Mouse (Mus musculus) gastrocnemius, postnatal 14 days (tissue): ENCODE results near the gene Irf2. TPM values are rescaled to one million over a fixed set of nuclear protein-coding genes. Genes with fewer than 3 reads are reported as not detected.

Experiments used
- DNase-seq: peaks from one replicate; pipeline ENCODE4 v3.0.0; 2021; ENCODE audit warnings: mixed read lengths
- intact Hi-C: fragments of 180-260 bp; cut with DNase I; formaldehyde crosslinking; loops from one replicate; pipeline ENCODE4 v1.15.1; 2025; ENCODE audit warnings: low total_unique reads
- total RNA-seq, 2 experiments: library from RNA; stranded (reverse); gene quantifications; 2 replicates each; pipeline ENCODE4 v1.2.3; 2021

The Irf2 gene
- total RNA-seq, 2 experiments from 2014 or later: 25.4 to 26.2 TPM

GRCm38 (mm10) chr8:46831916-46832315 is 92.4 kb downstream of the Irf2 start:
- DNase-seq: no peak
- intact Hi-C loops: no loop called here

GRCm38 (mm10) chr8:46832399-46832798 is 92.9 kb downstream of the Irf2 start:
- DNase-seq: no peak
- intact Hi-C loops: no loop called here

DNA sequence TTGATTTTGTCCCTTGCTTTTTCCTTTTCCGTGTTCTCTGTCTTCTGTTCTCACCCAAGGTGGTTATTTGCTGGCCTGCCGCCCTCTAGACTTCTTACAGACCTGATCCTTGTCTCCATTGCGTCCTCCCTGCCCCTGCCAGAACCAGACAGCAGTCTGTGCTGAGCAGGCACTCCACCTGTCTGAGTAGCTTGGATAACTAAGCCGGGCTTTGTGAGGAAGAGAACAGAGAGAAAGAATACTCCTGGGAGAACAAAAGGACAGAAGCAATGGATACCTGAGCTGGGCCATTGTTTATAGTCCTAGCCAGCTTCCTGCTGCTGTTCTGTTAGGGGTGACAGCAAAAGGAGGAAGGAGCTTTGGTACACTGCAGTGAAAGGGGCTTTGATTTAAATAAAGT is 94.2 kb downstream of the Irf2 start:
- intact Hi-C loops: no loop called here
- DNase-seq: no peak

- intact Hi-C loops: no loop called here
- no peak for DNase-seq
Observed at GRCm38 (mm10) chr8:46834440-46834839, 94.9 kb downstream of the Irf2 start.

DNA sequence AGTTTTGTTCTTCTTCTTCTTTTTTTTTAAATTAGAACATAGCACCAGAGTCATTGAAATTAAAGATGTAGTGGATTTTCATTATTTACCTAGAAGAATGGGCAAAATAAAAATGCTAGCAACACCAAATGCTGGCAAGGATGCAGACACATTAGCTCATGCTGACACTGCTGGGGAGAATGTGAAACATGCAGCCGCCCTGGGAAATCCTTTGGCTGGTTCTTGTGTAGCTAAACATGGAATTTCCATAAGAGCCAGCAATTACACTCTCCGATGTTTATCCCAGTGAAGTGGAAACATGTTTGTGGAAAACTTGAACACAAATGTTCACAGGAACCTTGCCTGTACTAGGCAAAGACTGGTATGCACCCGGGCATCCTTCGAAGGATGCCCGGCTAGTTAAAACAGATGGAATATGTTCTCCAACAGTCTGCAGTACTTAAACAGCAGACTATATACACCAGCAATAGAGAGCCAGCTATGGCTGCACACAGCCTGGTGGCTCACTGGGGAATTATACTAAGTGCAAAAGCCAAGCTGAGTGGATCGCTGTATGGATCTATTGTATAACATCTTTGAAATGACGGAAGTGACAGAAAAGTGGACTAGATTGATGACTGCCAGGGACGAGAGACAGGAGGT is 96.6 kb downstream of the Irf2 start:
- intact Hi-C loops: no loop called here
- DNase-seq: peak; percentile 44

DNA sequence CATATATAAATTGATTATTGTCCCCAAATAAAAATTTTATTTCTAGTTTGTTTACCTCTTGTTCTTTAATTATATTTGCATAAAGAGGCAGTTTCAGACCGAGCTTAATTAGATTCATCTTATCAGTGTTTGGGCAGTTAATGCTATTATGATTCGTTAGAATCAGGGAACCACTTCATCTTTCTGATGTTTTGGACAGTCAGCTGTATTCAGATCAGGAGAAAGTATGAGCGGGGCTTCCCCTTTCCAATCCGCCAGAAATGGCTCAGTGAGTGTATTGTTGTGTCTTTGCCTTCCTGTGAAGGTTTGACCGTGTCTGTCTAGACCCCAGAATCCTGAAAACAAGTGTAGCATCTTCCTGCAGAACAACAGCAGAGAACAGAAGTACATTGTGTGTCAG is 97.4 kb downstream of the Irf2 start:
- intact Hi-C loops: no loop called here
- DNase-seq: no peak

DNA sequence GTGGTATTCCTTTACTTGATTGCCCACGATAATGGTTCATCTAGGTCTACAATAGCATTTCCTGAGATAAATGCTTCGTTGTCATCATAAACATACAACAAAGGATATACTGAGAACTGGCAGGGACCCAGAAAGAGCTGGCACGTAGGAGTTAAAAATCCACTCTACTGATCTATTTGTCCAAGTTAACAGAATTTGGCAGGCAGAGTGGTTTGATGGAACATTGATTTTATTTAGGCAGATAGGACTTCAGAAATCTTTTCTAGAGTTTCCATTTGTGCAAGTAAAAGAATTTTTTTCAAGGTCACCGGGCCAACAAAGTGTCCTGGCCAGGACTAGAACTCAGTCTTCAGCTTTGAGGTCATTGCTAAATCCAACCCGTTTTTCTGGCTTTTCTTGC is 98.5 kb downstream of the Irf2 start:
- intact Hi-C loops: no loop called here
- no peak for DNase-seq

DNA sequence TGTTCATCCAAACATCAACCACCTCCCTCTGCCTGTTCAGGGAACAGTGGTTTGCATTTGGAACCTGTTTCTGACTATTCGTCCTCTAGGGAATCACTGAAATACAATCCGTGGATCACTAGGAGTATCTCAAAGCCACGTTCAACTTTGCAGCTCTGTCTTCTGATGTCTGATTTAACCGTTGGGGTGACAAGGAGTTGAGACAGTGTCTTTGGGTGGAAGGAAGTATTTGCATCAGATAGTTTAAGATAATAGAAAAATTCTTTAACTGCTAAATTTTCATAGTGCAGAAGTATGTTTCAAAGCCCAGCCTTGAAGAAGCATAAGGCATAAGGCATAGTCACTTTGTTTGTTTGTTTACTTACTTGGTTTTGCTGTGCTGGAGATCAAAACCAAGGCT is 100.9 kb downstream of the Irf2 start:
- intact Hi-C loops: no loop called here

GRCm38 (mm10) chr8:46840791-46841190 is 101.3 kb downstream of the Irf2 start:
- intact Hi-C loops: no loop called here
- DNase-seq: no peak

More for the DNA sequence above, 100.9 kb downstream of the Irf2 start:
- DNase-seq: no peak

GRCm38 (mm10) chr8:46842676-46843181 is 103.2 kb downstream of the Irf2 start:
- peak; percentile 64 for DNase-seq
- intact Hi-C loops: no loop called here

DNA sequence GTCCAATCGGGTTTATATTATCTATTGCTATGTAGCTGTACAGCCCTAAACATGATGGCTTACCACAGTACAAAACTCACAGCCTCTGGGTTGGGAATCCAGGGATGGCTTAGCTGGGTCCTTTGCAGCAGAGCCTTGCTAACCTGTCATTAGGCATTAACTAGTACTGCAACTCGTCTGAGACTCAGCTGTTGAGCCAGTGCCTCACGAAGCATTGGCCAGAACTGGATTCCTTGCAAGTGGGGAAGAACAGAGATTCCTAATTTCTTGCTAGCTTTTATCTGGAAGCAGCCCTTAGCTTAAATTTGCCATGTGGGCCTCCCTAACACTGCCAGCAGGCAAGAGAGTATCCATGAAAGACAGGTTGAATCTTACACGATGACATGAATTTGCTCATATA is 104.3 kb downstream of the Irf2 start:
- intact Hi-C loops: no loop called here

DNA sequence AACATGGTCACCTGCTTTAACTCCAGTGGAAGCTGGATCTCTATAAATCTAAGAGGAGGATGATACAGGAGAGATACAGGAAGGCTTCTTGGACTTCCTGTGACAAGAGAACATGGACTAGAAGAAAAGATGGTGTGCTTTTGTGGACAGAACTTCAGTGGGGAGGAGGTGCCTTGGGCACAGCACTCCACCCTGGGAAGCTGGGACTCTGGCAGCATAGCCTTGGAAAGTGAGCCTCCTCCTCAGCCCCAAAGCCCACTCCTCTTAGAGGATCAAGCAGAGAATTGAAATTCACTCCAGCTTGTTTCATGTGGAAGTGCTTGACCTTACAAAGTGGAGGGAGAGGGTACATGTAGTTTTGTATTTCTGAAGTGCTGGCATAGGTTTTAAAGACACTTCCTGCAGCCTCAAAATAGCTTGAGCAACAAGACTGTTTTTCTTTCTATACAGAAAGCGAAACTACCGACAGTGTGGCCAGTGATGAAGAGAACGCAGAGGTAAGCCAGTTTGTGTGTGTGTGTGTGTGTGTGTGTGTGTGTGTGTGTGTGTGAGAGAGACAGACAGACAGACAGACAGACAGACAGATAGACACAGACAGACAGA is 104.9 kb downstream of the Irf2 start:
- intact Hi-C loops: no loop called here
- no peak for DNase-seq

More for the DNA sequence above, 104.3 kb downstream of the Irf2 start:
- no peak for DNase-seq

DNA sequence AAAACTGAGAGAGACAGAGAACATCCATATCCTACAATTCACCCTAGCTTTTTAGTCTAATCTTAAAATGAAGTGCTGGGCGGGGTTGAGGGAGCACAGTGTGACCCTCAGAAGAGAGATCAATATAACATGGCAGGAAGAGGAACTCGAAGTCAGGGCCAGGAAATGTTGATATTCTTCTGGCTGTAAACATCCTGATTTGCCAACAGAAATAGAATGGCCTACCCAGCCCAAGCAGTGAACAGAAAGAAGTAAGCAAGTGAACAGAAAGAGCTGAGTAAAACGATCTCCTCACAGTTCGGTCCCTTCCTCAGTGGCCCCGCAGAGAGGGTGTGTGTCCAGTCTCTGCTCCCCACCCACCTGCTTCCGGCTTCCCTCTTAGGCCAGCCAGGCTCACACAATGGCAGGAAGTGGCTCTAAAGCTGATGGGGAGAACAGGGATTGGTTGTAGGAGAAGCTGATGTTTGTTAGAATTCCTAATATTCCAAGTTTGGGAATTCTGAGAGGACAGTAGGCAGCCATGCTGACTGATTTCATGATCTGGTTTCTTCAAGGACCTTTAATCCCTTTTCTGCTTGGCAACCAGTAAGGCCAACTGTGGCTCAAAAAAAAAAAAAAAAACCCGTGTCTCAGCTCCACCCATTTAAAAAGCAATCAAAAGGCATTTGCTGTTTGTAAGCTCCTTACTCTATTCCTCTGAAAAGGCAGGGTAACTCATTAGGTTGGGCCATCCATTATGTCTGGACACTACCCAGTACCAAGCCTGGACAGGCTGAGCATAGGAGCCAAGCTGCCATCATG is 105.6 kb downstream of the Irf2 start:
- intact Hi-C loops: no loop called here

DNA sequence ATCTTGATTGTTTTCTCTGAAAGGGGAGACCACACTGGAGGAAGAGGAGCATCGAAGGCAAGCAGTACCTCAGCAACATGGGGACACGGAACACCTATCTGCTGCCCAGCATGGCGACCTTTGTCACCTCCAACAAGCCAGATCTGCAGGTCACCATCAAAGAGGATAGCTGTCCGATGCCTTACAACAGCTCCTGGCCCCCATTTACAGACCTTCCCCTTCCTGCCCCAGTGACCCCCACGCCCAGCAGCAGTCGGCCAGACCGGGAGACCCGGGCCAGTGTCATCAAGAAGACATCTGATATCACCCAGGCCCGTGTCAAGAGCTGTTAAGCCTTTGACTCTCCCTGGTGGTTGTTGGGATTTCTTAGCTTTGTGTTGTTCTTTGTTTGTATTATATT is 106.4 kb downstream of the Irf2 start:
- intact Hi-C loops: no loop called here
- DNase-seq: no peak

More for the DNA sequence above, 105.6 kb downstream of the Irf2 start:
- DNase-seq: peak; percentile 42

GRCm38 (mm10) chr8:46846893-46847292 is 107.4 kb downstream of the Irf2 start:
- no peak for DNase-seq
- intact Hi-C loops: no loop called here

DNA sequence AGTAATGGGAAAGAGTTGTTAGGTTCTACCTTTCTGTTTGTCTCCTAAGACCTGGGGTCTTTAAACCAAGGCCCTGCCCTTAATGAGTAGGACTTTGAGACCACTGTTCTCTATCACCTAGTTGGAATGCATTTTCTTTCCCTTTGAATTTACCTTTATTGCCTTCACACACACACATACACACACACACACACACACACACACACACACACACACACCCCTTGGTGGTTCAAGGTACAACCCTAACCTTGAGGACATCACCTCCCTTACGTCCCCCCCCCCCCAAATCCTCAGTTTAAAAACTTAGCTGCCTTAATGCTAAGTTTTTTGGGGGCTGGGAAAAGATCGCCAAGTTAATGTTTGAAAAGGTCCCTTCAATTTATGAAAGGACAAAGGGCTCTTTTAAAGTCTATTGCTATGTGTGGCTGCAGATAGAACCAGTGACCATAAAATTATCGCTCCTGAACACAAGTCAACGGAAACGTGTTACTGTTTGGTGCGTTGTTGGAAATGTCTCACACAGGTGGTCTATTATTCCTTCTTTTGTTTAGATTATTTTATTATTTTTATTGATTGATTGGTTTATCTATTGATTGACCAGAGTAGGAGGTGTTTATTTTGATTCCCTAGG is 108.6 kb downstream of the Irf2 start:
- no peak for DNase-seq
- intact Hi-C loops: no loop called here

GRCm38 (mm10) chr8:46848931-46849330 is 109.4 kb downstream of the Irf2 start:
- DNase-seq: no peak
- intact Hi-C loops: no loop called here

GRCm38 (mm10) chr8:46849458-46849857 is 109.9 kb downstream of the Irf2 start:
- intact Hi-C loops: no loop called here

DNA sequence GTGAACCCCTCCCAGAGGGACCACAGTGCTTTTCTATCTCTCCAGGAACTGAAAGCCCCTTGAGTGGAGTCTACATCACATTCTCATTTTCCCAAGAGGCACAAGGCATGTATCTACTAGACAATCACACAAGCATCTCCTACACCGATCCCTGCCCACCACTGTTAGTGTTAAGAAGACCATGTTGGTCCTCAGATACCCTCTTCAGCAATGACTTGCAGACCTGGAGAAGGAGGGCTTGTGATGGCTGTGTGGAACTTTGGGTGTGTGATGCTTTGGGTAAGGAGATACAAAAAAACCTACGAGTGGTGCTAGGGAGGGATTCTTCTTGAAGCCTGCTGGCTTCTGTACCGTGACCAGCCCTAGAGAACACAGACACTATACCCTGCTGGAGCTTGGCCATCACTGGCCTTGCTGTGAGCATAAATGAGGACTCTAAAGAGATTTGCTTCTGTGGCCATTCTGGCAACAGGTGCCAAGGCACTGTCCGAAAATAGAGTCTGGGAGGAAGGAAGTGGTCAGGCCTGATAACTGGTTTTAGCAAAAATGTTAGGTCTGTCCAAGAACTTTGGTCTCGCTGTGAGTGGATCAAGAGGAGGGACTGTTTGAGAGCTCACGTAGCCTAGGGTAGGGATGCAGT is 110.8 kb downstream of the Irf2 start:
- intact Hi-C loops: no loop called here
- DNase-seq: peak; percentile 50

More at GRCm38 (mm10) chr8:46849458-46849857, 109.9 kb downstream of the Irf2 start:
- DNase-seq: no peak

- DNase-seq: no peak
- intact Hi-C loops: no loop called here
Observed at GRCm38 (mm10) chr8:46851560-46851959, 112.0 kb downstream of the Irf2 start.
